ENCODE assay signal across 10 mouse cellular contexts in the genomic region with DNA sequence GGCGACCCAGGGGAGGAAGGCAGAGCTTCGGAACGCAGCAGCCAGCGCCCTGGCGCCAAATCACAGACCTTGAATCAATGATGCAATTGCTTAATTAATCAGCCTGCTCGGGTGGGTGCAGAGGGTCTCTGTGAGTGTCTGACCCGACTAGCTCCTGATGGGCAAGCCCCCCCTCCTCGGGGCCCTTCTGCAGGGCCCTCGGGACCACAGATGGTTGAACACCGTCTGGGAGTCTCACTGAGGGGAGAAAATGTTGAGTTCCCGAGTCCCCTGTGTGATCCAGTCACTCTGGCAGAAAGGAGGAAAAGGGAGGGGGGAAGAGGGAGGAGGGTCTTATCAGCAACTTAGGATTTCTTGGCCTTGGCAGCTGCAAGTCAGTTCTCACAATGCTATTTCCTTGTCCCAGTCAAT.
DNase-seq lines count a peak whose midpoint lies in the region; ATAC-seq and TF ChIP-seq lines count a peak whose summit lies in the region.
"Had no signal": no experiment of that assay in that cellular context is flagged by ENCODE, and none has a peak within 500 bp of the region (broad histone marks: within the 10 kb centered on the region; RNA-seq: fewer than 3 reads in every experiment).

No protein-coding gene starts in this region.

- no peak overlapping the region for H3K4me3 ChIP-seq in heart, postnatal 0 days (ENCODE audit: low read depth, low read length)
- no peak overlapping the region for H3K4me3 ChIP-seq in limb, embryonic 15.5 days
- H3K4me3 ChIP-seq: megakaryocyte, embryonic 14.5 days had no signal

- 21% methylated on average over 11 of the region's 11 CpGs for WGBS in heart, postnatal 0 days
- WGBS in limb, embryonic 15.5 days: 8% methylated on average over 11 of the region's 11 CpGs

- H3K4me2 ChIP-seq in heart, postnatal 0 days (ENCODE audit: low read depth, low read length): 0 out of 2 replicates have a peak overlapping the region, but pooled peaks have one; percentile 0
- no peak overlapping the region for H3K4me2 ChIP-seq in limb, embryonic 15.5 days

- ATAC-seq in heart, postnatal 0 days (ENCODE audit: insufficient read depth, low read depth): peak; percentile 34; the same call in 1 of the 2 replicates
- peak; percentile 40; the same call in 1 of the 2 replicates for ATAC-seq in limb, embryonic 15.5 days (ENCODE audit: insufficient number of reproducible peaks, low FRiP score, low TSS enrichment, low read depth)
- ATAC-seq in frontal cortex, adult (ENCODE audit: low TSS enrichment): no peak

- TF ChIP-seq CTCF in heart, postnatal 0 days (IDR thresholded peaks at IDR 0.05; ENCODE audit: low read depth): no peak

- no peak for TF ChIP-seq EP300 in heart, postnatal 0 days (IDR thresholded peaks at IDR 0.05; ENCODE audit: low read depth)

- H3K9me3 ChIP-seq in heart, postnatal 0 days (replicated peaks; ENCODE audit: control insufficient read depth, low read length): no peaks in the 10 kb centered on the region
- H3K9me3 ChIP-seq in limb, embryonic 15.5 days: no peaks in the 10 kb centered on the region
- H3K9me3 ChIP-seq: megakaryocyte, embryonic 14.5 days had no signal

- no peaks in the 10 kb centered on the region for H3K36me3 ChIP-seq in heart, postnatal 0 days (replicated peaks; ENCODE audit: control insufficient read depth, insufficient read depth, low read length)
- no peaks in the 10 kb centered on the region for H3K36me3 ChIP-seq in limb, embryonic 15.5 days
- H3K36me3 ChIP-seq: G1E had no signal

- H3K27me3 ChIP-seq in heart, postnatal 0 days (ENCODE audit: control insufficient read depth, insufficient read depth, low read length): 0 out of 2 replicates have a peak, but pooled peaks cover 4% of the 10 kb centered on the region
- H3K27me3 ChIP-seq in limb, embryonic 15.5 days: no peaks in the 10 kb centered on the region

- peak; percentile 57 for DNase-seq in ovary, adult 18-20 months (ENCODE audit: low spot score)
- DNase-seq in ovary, postnatal 14 days (ENCODE audit: low spot score): no peak
- peak; percentile 78 for DNase-seq in heart, postnatal 0 days (ENCODE audit: low spot score)
- DNase-seq in testis, postnatal 14 days (ENCODE audit: low spot score): peak; percentile 53
- DNase-seq in adrenal gland, postnatal 10 days: no peak
- DNase-seq in right cerebral cortex, postnatal 14 days: no peak

- 0 out of 2 replicates have a peak overlapping the region, but pooled peaks have one; percentile 4 for H3K27ac ChIP-seq in heart, postnatal 0 days (ENCODE audit: low read depth)
- H3K27ac ChIP-seq in limb, embryonic 15.5 days: peak overlapping the region; percentile 77

- peaks cover 25% of the 10 kb centered on the region; the same call in 1 of the 2 replicates for H3K4me1 ChIP-seq in heart, postnatal 0 days (ENCODE audit: control insufficient read depth, insufficient read depth)
- peaks cover 80% of the 10 kb centered on the region for H3K4me1 ChIP-seq in limb, embryonic 15.5 days
- H3K4me1 ChIP-seq: megakaryocyte, embryonic 14.5 days had no signal

- H3K9ac ChIP-seq in heart, postnatal 0 days (replicated peaks; ENCODE audit: low read depth, low read length): no peak overlapping the region
- no peak overlapping the region for H3K9ac ChIP-seq in limb, embryonic 15.5 days

Comparison
In these comparisons a context has a peak if more than half of its experiments do, and no peak if none do; other contexts are left out.
1. DNase-seq: peak in ovary, adult 18-20 months (single experiment), heart, postnatal 0 days (single experiment) and testis, postnatal 14 days (single experiment); none in ovary, postnatal 14 days (single experiment), adrenal gland, postnatal 10 days (single experiment) and right cerebral cortex, postnatal 14 days (single experiment).